Mouse (Mus musculus) MEL (cell line): Measurements from ENCODE around the gene Axdnd1. TPM values are rescaled to one million over a fixed set of nuclear protein-coding genes. Genes with fewer than 3 reads are reported as not detected.

Experiments
- DNase-seq: peaks from one replicate; pipeline ENCODE4 v3.0.0; 2011; ENCODE audit warnings: low read depth, low spot score
- H3K27ac ChIP-seq: 2 replicates; pipeline ENCODE4 v1.5.1; 2012; ENCODE audit warnings: low read depth, mild to moderate bottlenecking, control low read depth, low read length, moderate library complexity; ENCODE audit not compliant: control insufficient read depth
- H3K27me3 ChIP-seq, 2 experiments: fragments of 150-350 bp in 1 of 2; sonication (generic) in 1 of 2; 2 replicates each; pipeline ENCODE4 v1.6.1; 2012; ENCODE audit warnings: low read length in 2 of 2, mild to moderate bottlenecking in 2 of 2, improper control_type of control experiment in 1 of 2, moderate library complexity in 1 of 2; ENCODE audit not compliant: insufficient read depth in 2 of 2, control insufficient read depth in 1 of 2
- H3K36me3 ChIP-seq, 2 experiments: 2 replicates each; pipeline ENCODE4 v1.6.1; 2012 to 2014; ENCODE audit warnings: low read length in 2 of 2, improper control_type of control experiment in 1 of 2, inconsistent platforms in 1 of 2, mild to moderate bottlenecking in 1 of 2; ENCODE audit not compliant: insufficient read depth in 2 of 2, control insufficient read depth in 1 of 2
- H3K4me1 ChIP-seq, 2 experiments: fragments of 150-350 bp in 1 of 2; sonication (generic) in 1 of 2; 2 replicates each; pipeline ENCODE4 v1.6.1; 2012; ENCODE audit warnings: low read length in 2 of 2, improper control_type of control experiment in 1 of 2, mild to moderate bottlenecking in 1 of 2; ENCODE audit not compliant: insufficient read depth in 2 of 2, control insufficient read depth in 1 of 2
- H3K4me3 ChIP-seq, 2 experiments: fragments of 150-350 bp in 1 of 2; sonication (generic) in 1 of 2; 2 replicates each; pipeline ENCODE4 v1.5.1; 2012; ENCODE audit warnings: low read depth in 2 of 2, low read length in 2 of 2, mild to moderate bottlenecking in 2 of 2, moderate library complexity in 2 of 2, control low read depth in 1 of 2, improper control_type of control experiment in 1 of 2; ENCODE audit not compliant: control insufficient read depth in 1 of 2, insufficient read depth in 1 of 2
- H3K79me2 ChIP-seq: 2 replicates; pipeline ENCODE4 v1.6.1; 2012; ENCODE audit warnings: mild to moderate bottlenecking, low read length, moderate library complexity; ENCODE audit not compliant: control insufficient read depth, poor library complexity, insufficient read depth
- H3K9ac ChIP-seq: 2 replicates; pipeline ENCODE4 v1.6.1; 2012; ENCODE audit warnings: low read depth, mild to moderate bottlenecking, control low read depth, low read length, moderate library complexity; ENCODE audit not compliant: control insufficient read depth, poor library complexity, severe bottlenecking
- H3K9me3 ChIP-seq: fragments of 150-350 bp; sonication (generic); replicated peaks from 2 replicates; pipeline ENCODE4 v1.6.1; 2012; ENCODE audit warnings: mild to moderate bottlenecking, low read length, improper control_type of control experiment, moderate library complexity; ENCODE audit not compliant: insufficient read depth
- BHLHE40 ChIP-seq: IDR thresholded peaks from 2 replicates; pipeline ENCODE4 v1.6.1; 2012; ENCODE audit warnings: low read depth, mild to moderate bottlenecking, inconsistent platforms, low read length, improper control_type of control experiment, borderline replicate concordance
- CHD1 ChIP-seq: IDR thresholded peaks from 2 replicates; pipeline ENCODE4 v1.6.1; 2012; ENCODE audit warnings: low read depth, mild to moderate bottlenecking, inconsistent platforms, low read length, improper control_type of control experiment
- CHD2 ChIP-seq: IDR thresholded peaks from 2 replicates; pipeline ENCODE4 v1.6.1; 2011; ENCODE audit warnings: low read length, improper control_type of control experiment
- EP300 ChIP-seq, 2 experiments: IDR thresholded peaks; 2 replicates each; pipeline ENCODE4 v1.6.1; 2011; ENCODE audit warnings: improper control_type of control experiment in 2 of 2, low read length in 2 of 2, low read depth in 1 of 2, mild to moderate bottlenecking in 1 of 2
- ETS1 ChIP-seq: IDR thresholded peaks from 2 replicates; pipeline ENCODE4 v1.6.1; 2012; ENCODE audit warnings: low read depth, mild to moderate bottlenecking, inconsistent platforms, low read length, improper control_type of control experiment, moderate library complexity
- GABPA ChIP-seq: IDR thresholded peaks from 2 replicates; pipeline ENCODE4 v1.6.1; 2012; ENCODE audit warnings: low read depth, mild to moderate bottlenecking, inconsistent platforms, low read length, improper control_type of control experiment, moderate library complexity
- GATA1 ChIP-seq: IDR thresholded peaks from 2 replicates; pipeline ENCODE4 v1.6.1; 2011; ENCODE audit warnings: low read depth, low read length, improper control_type of control experiment
- MAFK ChIP-seq: IDR thresholded peaks from 2 replicates; pipeline ENCODE4 v1.6.1; 2011; ENCODE audit warnings: low read depth, mild to moderate bottlenecking, low read length, improper control_type of control experiment, borderline replicate concordance
- MAX ChIP-seq: IDR thresholded peaks from 2 replicates; pipeline ENCODE4 v1.6.1; 2011; ENCODE audit warnings: low read length, improper control_type of control experiment
- MXI1 ChIP-seq: IDR thresholded peaks from 2 replicates; pipeline ENCODE4 v1.6.1; 2011; ENCODE audit warnings: mild to moderate bottlenecking, low read depth, low read length, improper control_type of control experiment
- MYC ChIP-seq: IDR thresholded peaks from 2 replicates; pipeline ENCODE4 v1.6.1; 2011; ENCODE audit warnings: low read depth, mild to moderate bottlenecking, low read length, improper control_type of control experiment, moderate library complexity
- NRF1 ChIP-seq: IDR thresholded peaks from 2 replicates; pipeline ENCODE4 v1.6.1; 2014; ENCODE audit warnings: low read depth, mild to moderate bottlenecking, inconsistent platforms, low read length, improper control_type of control experiment, moderate library complexity; ENCODE audit not compliant: poor library complexity, insufficient read depth, severe bottlenecking
- POLR2A ChIP-seq, 2 experiments: IDR thresholded peaks; 2 replicates each; pipeline ENCODE4 v1.6.1; 2011 to 2012; ENCODE audit warnings: low read length in 2 of 2, mild to moderate bottlenecking in 2 of 2, control low read depth in 1 of 2, improper control_type of control experiment in 1 of 2, low read depth in 1 of 2, moderate library complexity in 1 of 2; ENCODE audit not compliant: control insufficient read depth in 1 of 2, insufficient read depth in 1 of 2, poor library complexity in 1 of 2
- POLR2AphosphoS2 ChIP-seq: IDR thresholded peaks from 2 replicates; pipeline ENCODE4 v1.6.1; 2011; ENCODE audit warnings: low read length, improper control_type of control experiment
- RCOR1 ChIP-seq: IDR thresholded peaks from 2 replicates; pipeline ENCODE4 v1.6.1; 2012; ENCODE audit warnings: low read depth, mild to moderate bottlenecking, inconsistent platforms, low read length, improper control_type of control experiment
- SIN3A ChIP-seq: IDR thresholded peaks from 2 replicates; pipeline ENCODE4 v1.6.1; 2012; ENCODE audit warnings: low read length, improper control_type of control experiment, inconsistent platforms
- TAL1 ChIP-seq: IDR thresholded peaks from 2 replicates; pipeline ENCODE4 v1.6.1; 2012; ENCODE audit warnings: mild to moderate bottlenecking, inconsistent platforms, low read length, moderate library complexity, mixed read lengths
- TBP ChIP-seq: IDR thresholded peaks from 2 replicates; pipeline ENCODE4 v1.8.0; 2011; ENCODE audit warnings: low read depth, low read length, improper control_type of control experiment
- TCF12 ChIP-seq: IDR thresholded peaks from 2 replicates; pipeline ENCODE4 v1.6.1; 2014; ENCODE audit warnings: low read depth, mild to moderate bottlenecking, inconsistent platforms, low read length, improper control_type of control experiment, moderate library complexity
- USF1 ChIP-seq: IDR thresholded peaks from 2 replicates; pipeline ENCODE4 v1.6.1; 2014; ENCODE audit warnings: low read depth, mild to moderate bottlenecking, inconsistent platforms, low read length, improper control_type of control experiment, moderate library complexity
- USF2 ChIP-seq, 2 experiments: IDR thresholded peaks; 2 replicates each; pipeline ENCODE4 v1.6.1; 2011 to 2012; ENCODE audit warnings: improper control_type of control experiment in 2 of 2, low read length in 2 of 2, borderline replicate concordance in 1 of 2, inconsistent platforms in 1 of 2, low read depth in 1 of 2, mild to moderate bottlenecking in 1 of 2; ENCODE audit not compliant: insufficient read depth in 1 of 2
- ZC3H11A ChIP-seq: IDR thresholded peaks from 2 replicates; pipeline ENCODE4 v1.6.1; 2012; ENCODE audit warnings: low read depth, mild to moderate bottlenecking, inconsistent platforms, low read length, improper control_type of control experiment
- polyA plus RNA-seq, 2 experiments: library from polyadenylated mRNA; stranded (reverse) in 1 of 2; unstranded in 1 of 2; fragments of >175 nt in 1 of 2; fragments of >200 nt in 1 of 2; gene quantifications; 2 replicates each; pipeline versions ENCODE4 v1.2.1 to v1.2.4; 2012; ENCODE audit warnings: low replicate concordance in 2 of 2, low read depth in 1 of 2; ENCODE audit not compliant: insufficient read length in 2 of 2, insufficient read depth in 1 of 2, missing spikeins in 1 of 2
- total RNA-seq: library from RNA; depleted of rRNA; stranded (reverse); fragments of 300-350 nt; gene quantifications from 2 replicates; pipeline ENCODE4 v1.2.3, GENCODE M21; 2012

The Axdnd1 gene
- total and polyA plus RNA-seq, 3 experiments, result 0.08 to 0.29 TPM; not detected in 1

- peak; percentile 86 for DNase-seq
Observed at GRCm38 (mm10) chr1:156386880-156387279, 34.1 kb downstream of the Axdnd1 start.

GRCm38 (mm10) chr1:156386232-156386631, 34.7 kb downstream of the Axdnd1 start:
- H3K9me3 ChIP-seq, result no peaks in the 10 kb centered on the region
- no peak overlapping the region for H3K9ac ChIP-seq
- peaks cover 0 to 6% of the 10 kb centered on the region in 2 experiments; a peak in 2 of 4 replicates for H3K36me3 ChIP-seq
- H3K4me3 ChIP-seq, result no peak overlapping the region
- DNase-seq, result no peak
- no peak for TF ChIP-seq CHD2
- peak; percentile 62 for TF ChIP-seq ETS1
- TF ChIP-seq RCOR1, result no peak
- TF ChIP-seq TBP, result no peak
- no peak for TF ChIP-seq POLR2AphosphoS2
- no peak for TF ChIP-seq MAFK
- no peak for TF ChIP-seq MYC
- TF ChIP-seq ZC3H11A, result no peak
- TF ChIP-seq GABPA, result no peak
- TF ChIP-seq GATA1, result peak; percentile 47; the same call in 1 of the 2 replicates
- H3K79me2 ChIP-seq, result no peaks in the 10 kb centered on the region
- no peaks in the 10 kb centered on the region for H3K27me3 ChIP-seq
- peaks cover 3 to 9% of the 10 kb centered on the region in 2 experiments; a peak in 3 of 4 replicates for H3K4me1 ChIP-seq
- H3K27ac ChIP-seq, result no peak overlapping the region

More at GRCm38 (mm10) chr1:156386880-156387279, 34.1 kb downstream of the Axdnd1 start:
- TF ChIP-seq POLR2A (IDR thresholded peaks at IDR 0.05; ENCODE audit: control insufficient read depth in 1 of 2, insufficient read depth in 1 of 2, low read depth in 1 of 2, low read length in 2 of 2, poor library complexity in 1 of 2) (no peak), RCOR1 (peak; percentile 55; the same call in 1 of the 2 replicates), MYC (peak; percentile 93), MXI1 (peak; percentile 93), SIN3A (peak; percentile 91), TCF12 (peak; percentile 91), BHLHE40 (no peak), NRF1 (no peak), CHD2 (no peak; the same call in 1 of the 2 replicates), ETS1 (peak; percentile 100), USF2 (IDR thresholded peaks at IDR 0.05; ENCODE audit: borderline replicate concordance in 1 of 2, insufficient read depth in 1 of 2, low read depth in 1 of 2, low read length in 2 of 2) (no peak), EP300 (IDR thresholded peaks at IDR 0.05; ENCODE audit: low read depth in 1 of 2, low read length in 2 of 2) (peak; percentile 88 to 94), USF1 (peak; percentile 78), TAL1 (peak; percentile 92), GATA1 (peak; percentile 91), MAX (peak; percentile 79), CHD1 (no peak), TBP (no peak)
- Histone ChIP-seq H3K79me2 (no peaks in the 10 kb centered on the region), H3K27me3 (no peaks in the 10 kb centered on the region), H3K4me3 (no peak overlapping the region), H3K27ac (peak overlapping the region; percentile 28), H3K36me3 (peaks cover 0 to 6% of the 10 kb centered on the region in 2 experiments; a peak in 2 of 4 replicates), H3K9ac (no peak overlapping the region), H3K9me3 (no peaks in the 10 kb centered on the region), H3K4me1 (peaks cover 3 to 9% of the 10 kb centered on the region in 2 experiments; a peak in 3 of 4 replicates)
